19 mouse cellular contexts compared by ENCODE assay signal in genomic region chr12:80698526-80699143, GRCm38 (mm10). TPM values are rescaled to one million over a fixed set of nuclear protein-coding genes. Genes with fewer than 3 reads are reported as not detected.
DNase-seq lines count a peak whose midpoint lies in the region; ATAC-seq lines count a peak whose summit lies in the region.
"Had no signal": no experiment of that assay in that cellular context is flagged by ENCODE, and none has a peak within 500 bp of the region (broad histone marks: within the 10 kb centered on the region; RNA-seq: fewer than 3 reads in every experiment).

No protein-coding gene starts in this region.

- no peak overlapping the region for H3K9ac ChIP-seq in heart, embryonic 12.5 days
- H3K9ac ChIP-seq in liver, embryonic 11.5 days (ENCODE audit: low read depth, low read length) = peak overlapping the region; percentile 46
- no peak overlapping the region for H3K9ac ChIP-seq in neural tube, embryonic 15.5 days (replicated peaks)
- H3K9ac ChIP-seq: forebrain, embryonic 15.5 days; hindbrain, embryonic 15.5 days; limb, embryonic 15.5 days; midbrain, embryonic 15.5 days had no signal

- WGBS in heart, embryonic 12.5 days = 64% methylated on average over 5 of the region's 5 CpGs
- 63% methylated on average over 5 of the region's 5 CpGs for WGBS in liver, embryonic 11.5 days
- 93% methylated on average over 5 of the region's 5 CpGs for WGBS in neural tube, embryonic 15.5 days

- intact Hi-C loops in heart, postnatal 10 days (cut with DNase I) = no loop called here
- intact Hi-C loops in left cerebral cortex, postnatal 10 days (cut with DNase I) = no loop called here

- H3K36me3 ChIP-seq in heart, embryonic 12.5 days = no peaks in the 10 kb centered on the region
- no peaks in the 10 kb centered on the region for H3K36me3 ChIP-seq in liver, embryonic 11.5 days (ENCODE audit: control insufficient read depth, insufficient read depth, low read length)
- no peaks in the 10 kb centered on the region for H3K36me3 ChIP-seq in neural tube, embryonic 15.5 days
- H3K36me3 ChIP-seq: forebrain, embryonic 15.5 days; hindbrain, embryonic 15.5 days; limb, embryonic 15.5 days; midbrain, embryonic 15.5 days had no signal

- H3K27me3 ChIP-seq in heart, embryonic 12.5 days (replicated peaks) = peaks cover 14% of the 10 kb centered on the region
- peaks cover 18% of the 10 kb centered on the region for H3K27me3 ChIP-seq in liver, embryonic 11.5 days (replicated peaks; ENCODE audit: control insufficient read depth, insufficient read depth, low read length)
- H3K27me3 ChIP-seq in neural tube, embryonic 15.5 days (replicated peaks) = peaks cover 16% of the 10 kb centered on the region

- peaks cover 17% of the 10 kb centered on the region for H3K4me1 ChIP-seq in heart, embryonic 12.5 days (replicated peaks)
- peaks cover 13% of the 10 kb centered on the region for H3K4me1 ChIP-seq in liver, embryonic 11.5 days (replicated peaks; ENCODE audit: control insufficient read depth, insufficient read depth, low read length)
- no peaks in the 10 kb centered on the region; the same call in 1 of the 2 replicates for H3K4me1 ChIP-seq in neural tube, embryonic 15.5 days
- H3K4me1 ChIP-seq: forebrain, embryonic 15.5 days; hindbrain, embryonic 15.5 days; limb, embryonic 15.5 days; midbrain, embryonic 15.5 days had no signal

- DNase-seq in heart, postnatal 10 days = no peak
- DNase-seq in NIH3T3 (ENCODE audit: low read depth) = peak; percentile 20
- DNase-seq in liver, embryonic 11.5 days (ENCODE audit: low spot score) = no peak
- no peak for DNase-seq in left cerebral cortex, postnatal 10 days (ENCODE audit: extremely low spot score in 1 of 2, low spot score in 2 of 2)
- DNase-seq in thymus, postnatal 25 days = no peak
- DNase-seq: cerebellum, adult 9-11 months; embryo, embryonic 11 days; gastrocnemius, adult 2 months; heart, adult 18-20 months; kidney, adult 8-10 months; thymus, adult 18-20 months had no signal

- H3K9me3 ChIP-seq in heart, embryonic 12.5 days (replicated peaks) = no peaks in the 10 kb centered on the region
- no peaks in the 10 kb centered on the region for H3K9me3 ChIP-seq in liver, embryonic 11.5 days (ENCODE audit: control insufficient read depth, low read length)
- no peaks in the 10 kb centered on the region for H3K9me3 ChIP-seq in neural tube, embryonic 15.5 days (replicated peaks)
- H3K9me3 ChIP-seq: forebrain, embryonic 15.5 days; hindbrain, embryonic 15.5 days; limb, embryonic 15.5 days; midbrain, embryonic 15.5 days had no signal

- ATAC-seq in heart, embryonic 12.5 days (ENCODE audit: insufficient number of reproducible peaks, low FRiP score) = peak; percentile 51; the same call in 1 of the 2 replicates
- ATAC-seq in liver, embryonic 11.5 days (replicated peaks; ENCODE audit: low FRiP score) = peak; percentile 99
- peak; percentile 95 for ATAC-seq in megakaryocyte-erythroid progenitor cell, adult 5-6 weeks (replicated peaks; ENCODE audit: low FRiP score, low TSS enrichment, poor library complexity, severe bottlenecking)
- ATAC-seq in neural tube, embryonic 15.5 days (ENCODE audit: low FRiP score) = no peak
- ATAC-seq: forebrain, embryonic 15.5 days; midbrain, embryonic 15.5 days had no signal

- H3K4me3 ChIP-seq in heart, embryonic 12.5 days = no peak overlapping the region
- H3K4me3 ChIP-seq in liver, embryonic 11.5 days (ENCODE audit: low read depth, low read length) = no peak overlapping the region
- H3K4me3 ChIP-seq in neural tube, embryonic 15.5 days (replicated peaks) = no peak overlapping the region
- H3K4me3 ChIP-seq: forebrain, embryonic 15.5 days; gastrocnemius, adult 2 months; hindbrain, embryonic 15.5 days; limb, embryonic 15.5 days; midbrain, embryonic 15.5 days had no signal

- no peak overlapping the region for H3K4me2 ChIP-seq in heart, embryonic 12.5 days
- peak overlapping the region; percentile 31 for H3K4me2 ChIP-seq in liver, embryonic 11.5 days
- H3K4me2 ChIP-seq in neural tube, embryonic 15.5 days = no peak overlapping the region
- H3K4me2 ChIP-seq: forebrain, embryonic 15.5 days; hindbrain, embryonic 15.5 days; limb, embryonic 15.5 days; midbrain, embryonic 15.5 days had no signal

- no peak overlapping the region for H3K27ac ChIP-seq in heart, embryonic 12.5 days (ENCODE audit: poor library complexity, severe bottlenecking)
- peak overlapping the region; percentile 91 for H3K27ac ChIP-seq in liver, embryonic 11.5 days (ENCODE audit: low read depth, low read length)
- H3K27ac ChIP-seq in neural tube, embryonic 15.5 days (replicated peaks) = no peak overlapping the region
- H3K27ac ChIP-seq: forebrain, embryonic 15.5 days; gastrocnemius, adult 2 months; hindbrain, embryonic 15.5 days; limb, embryonic 15.5 days; macrophage; midbrain, embryonic 15.5 days had no signal

RNA-seq across cellular contexts. Expression of gene Plekhd1, which starts 6.2 kb away (rescaled TPM):
- 0.50 and 0.70 TPM in 2 replicates for polyA plus RNA-seq in heart, embryonic 12.5 days (2016; fragmentation: Nextera tagmentation; extraction: Ambion mirVana)
- total RNA-seq in heart, postnatal 10 days (2021) = under 1 TPM; 0.25 to 0.60 TPM
- 0.70 and 1.1 TPM in 2 replicates for polyA plus RNA-seq in liver, embryonic 11.5 days (2014; fragmentation: Nextera tagmentation; extraction: Ambion mirVana)
- 0.45 TPM in 1 of 2 replicates, not detected in the other for total RNA-seq in megakaryocyte-erythroid progenitor cell, adult 5-6 weeks (2014; fragmentation: Nextera tagmentation)
- total RNA-seq in megakaryocyte-erythroid progenitor cell, adult 5-6 weeks (2017) = not detected in 2 replicates
- 10.5 and 11.8 TPM in 2 replicates for polyA plus RNA-seq in neural tube, embryonic 15.5 days (2015; fragmentation: Nextera tagmentation; extraction: Ambion mirVana)
- total RNA-seq in left cerebral cortex, postnatal 10 days (2021) = 1 to 10 TPM; 1.9 to 2.1 TPM
- polyA plus RNA-seq: macrophage had no signal

RNA-seq across cellular contexts. Expression of gene Erh, which starts 54.5 kb away (rescaled TPM):
- 155 and 173 TPM in 2 replicates for polyA plus RNA-seq in heart, embryonic 12.5 days (2016; fragmentation: Nextera tagmentation; extraction: Ambion mirVana)
- total RNA-seq in heart, postnatal 10 days (2021) = 10 to 100 TPM; 43.6 to 60.4 TPM
- 304 and 308 TPM in 2 replicates for polyA plus RNA-seq in liver, embryonic 11.5 days (2014; fragmentation: Nextera tagmentation; extraction: Ambion mirVana)
- 140 and 158 TPM in 2 replicates for total RNA-seq in megakaryocyte-erythroid progenitor cell, adult 5-6 weeks (2014; fragmentation: Nextera tagmentation)
- total RNA-seq in megakaryocyte-erythroid progenitor cell, adult 5-6 weeks (2017) = 103 and 142 TPM in 2 replicates
- polyA plus RNA-seq in neural tube, embryonic 15.5 days (2015; fragmentation: Nextera tagmentation; extraction: Ambion mirVana) = 258 and 270 TPM in 2 replicates
- total RNA-seq in left cerebral cortex, postnatal 10 days (2021) = 10 to 100 TPM; 63.8 to 67.9 TPM

RNA-seq across cellular contexts. Expression of gene Slc39a9, which starts 55.0 kb away (rescaled TPM):
- polyA plus RNA-seq in heart, embryonic 12.5 days (2016; fragmentation: Nextera tagmentation; extraction: Ambion mirVana) = 22.3 and 24.1 TPM in 2 replicates
- 10 to 100 TPM; 25.8 to 27.1 TPM for total RNA-seq in heart, postnatal 10 days (2021)
- polyA plus RNA-seq in liver, embryonic 11.5 days (2014; fragmentation: Nextera tagmentation; extraction: Ambion mirVana) = 21.4 and 25.1 TPM in 2 replicates
- total RNA-seq in megakaryocyte-erythroid progenitor cell, adult 5-6 weeks (2014; fragmentation: Nextera tagmentation) = 19.6 and 28.4 TPM in 2 replicates
- 12.7 and 17.5 TPM in 2 replicates for total RNA-seq in megakaryocyte-erythroid progenitor cell, adult 5-6 weeks (2017)
- polyA plus RNA-seq in neural tube, embryonic 15.5 days (2015; fragmentation: Nextera tagmentation; extraction: Ambion mirVana) = 22.6 and 25.5 TPM in 2 replicates
- 10 to 100 TPM; 42.0 to 42.2 TPM for total RNA-seq in left cerebral cortex, postnatal 10 days (2021)
